Mouse (Mus musculus): ENCODE measurements around the gene Vps9d1. TPM values are rescaled to one million over a fixed set of nuclear protein-coding genes. Genes with fewer than 3 reads are reported as not detected.

Vps9d1 gene
- polyA plus RNA-seq, 1 experiment from 2014 or later, result 4.0 TPM

Other genes with a start within 250 kb of the Vps9d1 start
- 10.7 and 13.6 TPM in 2 replicates for gene Ankrd11, start 212.1 kb downstream of the Vps9d1 start, polyA plus RNA-seq (2015; fragmentation: Nextera tagmentation; extraction: Ambion mirVana)
- gene Spg7, start 191.4 kb downstream of the Vps9d1 start, polyA plus RNA-seq (2015; fragmentation: Nextera tagmentation; extraction: Ambion mirVana), result 25.3 and 25.7 TPM in 2 replicates
- gene Rpl13, start 152.0 kb downstream of the Vps9d1 start, polyA plus RNA-seq (2015; fragmentation: Nextera tagmentation; extraction: Ambion mirVana), result 1,172 and 1,189 TPM in 2 replicates
- 1.2 TPM in 2 replicates for gene Cpne7, start 137.0 kb downstream of the Vps9d1 start, polyA plus RNA-seq (2015; fragmentation: Nextera tagmentation; extraction: Ambion mirVana)
- 1.0 and 1.3 TPM in 2 replicates for gene Sult5a1, start 96.0 kb downstream of the Vps9d1 start, polyA plus RNA-seq (2015; fragmentation: Nextera tagmentation; extraction: Ambion mirVana)
- gene Dpep1, start 68.1 kb downstream of the Vps9d1 start, polyA plus RNA-seq (2015; fragmentation: Nextera tagmentation; extraction: Ambion mirVana), result 0.14 and 0.24 TPM in 2 replicates
- 74.6 and 77.5 TPM in 2 replicates for gene Chmp1a, start 41.6 kb downstream of the Vps9d1 start, polyA plus RNA-seq (2015; fragmentation: Nextera tagmentation; extraction: Ambion mirVana)
- 0.37 and 0.43 TPM in 2 replicates for gene Spata33, start 41.5 kb downstream of the Vps9d1 start, polyA plus RNA-seq (2015; fragmentation: Nextera tagmentation; extraction: Ambion mirVana)
- gene Cdk10, start 29.5 kb downstream of the Vps9d1 start, polyA plus RNA-seq (2015; fragmentation: Nextera tagmentation; extraction: Ambion mirVana), result 11.8 and 12.0 TPM in 2 replicates
- 1.2 TPM in 2 replicates for gene Spata2l, start 18.1 kb downstream of the Vps9d1 start, polyA plus RNA-seq (2015; fragmentation: Nextera tagmentation; extraction: Ambion mirVana)
- gene Zfp276, start 153 bp downstream of the Vps9d1 start, polyA plus RNA-seq (2015; fragmentation: Nextera tagmentation; extraction: Ambion mirVana), result 6.3 and 7.1 TPM in 2 replicates
- gene Fanca, start 64.2 kb upstream of the Vps9d1 start, polyA plus RNA-seq (2015; fragmentation: Nextera tagmentation; extraction: Ambion mirVana), result 18.3 and 21.3 TPM in 2 replicates
- gene Spire2, start 78.4 kb upstream of the Vps9d1 start, polyA plus RNA-seq (2015; fragmentation: Nextera tagmentation; extraction: Ambion mirVana), result 3.1 and 3.4 TPM in 2 replicates
- 63.6 and 73.7 TPM in 2 replicates for gene Tcf25, start 119.4 kb upstream of the Vps9d1 start, polyA plus RNA-seq (2015; fragmentation: Nextera tagmentation; extraction: Ambion mirVana)
- gene Mc1r, start 152.8 kb upstream of the Vps9d1 start, polyA plus RNA-seq (2015; fragmentation: Nextera tagmentation; extraction: Ambion mirVana), result not detected in 2 replicates
- 1.4 and 1.9 TPM in 2 replicates for gene Tubb3, start 157.1 kb upstream of the Vps9d1 start, polyA plus RNA-seq (2015; fragmentation: Nextera tagmentation; extraction: Ambion mirVana)
- gene Def8, start 169.2 kb upstream of the Vps9d1 start, polyA plus RNA-seq (2015; fragmentation: Nextera tagmentation; extraction: Ambion mirVana), result 13.0 and 14.8 TPM in 2 replicates
- gene Afg3l1, start 223.6 kb upstream of the Vps9d1 start, polyA plus RNA-seq (2015; fragmentation: Nextera tagmentation; extraction: Ambion mirVana), result 34.6 and 35.3 TPM in 2 replicates

All from liver, embryonic 13.5 days (tissue).